Mouse (Mus musculus): Measurements from ENCODE around the gene Gm2000.
"Not testable (repeated sequence)": the region's sequence is repeated elsewhere in the genome, so short reads cannot be mapped to it uniquely, and the experiment has no call there.

Gene Gm2000

GRCm38 (mm10) chr1:156365740-156366139, at the start of gene Gm2000:
Gm2000 (plus strand) TSS chr1:156366040.
- DNase-seq (ENCODE audit: low read depth, low spot score) = no peak

GRCm38 (mm10) chr1:156323126-156323525, 42.7 kb upstream of the Gm2000 start:
- DNase-seq (ENCODE audit: low read depth, low spot score) = no peak

- no peak for DNase-seq (ENCODE audit: low read depth, low spot score)
These were observed 25.0 kb upstream of the Gm2000 start for GRCm38 (mm10) chr1:156340847-156341246.

DNA sequence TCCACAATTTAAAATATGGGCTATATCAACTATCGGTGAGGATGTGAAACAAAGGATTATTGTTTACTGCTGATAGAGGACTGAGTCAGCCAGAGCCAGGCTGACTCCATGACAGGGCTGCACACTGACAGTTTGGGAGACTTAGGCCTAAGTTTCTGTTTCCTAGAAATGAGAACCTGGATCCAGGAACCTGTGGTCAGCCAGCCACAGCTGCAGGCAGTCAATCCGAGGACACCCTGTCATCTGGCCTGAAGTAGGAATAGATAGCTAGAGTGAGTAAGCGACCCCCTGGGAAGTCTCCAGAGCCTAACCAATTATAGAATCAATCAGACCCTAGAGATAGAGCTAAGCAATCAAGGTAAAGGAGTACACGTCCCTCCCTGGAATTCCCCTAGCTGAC, 21.4 kb upstream of the Gm2000 start:
- DNase-seq (ENCODE audit: low read depth, low spot score) = no peak

- no peak for DNase-seq (ENCODE audit: low read depth, low spot score)
These were observed 20.2 kb upstream of the Gm2000 start for GRCm38 (mm10) chr1:156345633-156346032.

GRCm38 (mm10) chr1:156349031-156349430, 16.8 kb upstream of the Gm2000 start:
- no peak for DNase-seq (ENCODE audit: low read depth, low spot score)

GRCm38 (mm10) chr1:156350441-156350840, 15.4 kb upstream of the Gm2000 start:
- no peak for DNase-seq (ENCODE audit: low read depth, low spot score)

DNA sequence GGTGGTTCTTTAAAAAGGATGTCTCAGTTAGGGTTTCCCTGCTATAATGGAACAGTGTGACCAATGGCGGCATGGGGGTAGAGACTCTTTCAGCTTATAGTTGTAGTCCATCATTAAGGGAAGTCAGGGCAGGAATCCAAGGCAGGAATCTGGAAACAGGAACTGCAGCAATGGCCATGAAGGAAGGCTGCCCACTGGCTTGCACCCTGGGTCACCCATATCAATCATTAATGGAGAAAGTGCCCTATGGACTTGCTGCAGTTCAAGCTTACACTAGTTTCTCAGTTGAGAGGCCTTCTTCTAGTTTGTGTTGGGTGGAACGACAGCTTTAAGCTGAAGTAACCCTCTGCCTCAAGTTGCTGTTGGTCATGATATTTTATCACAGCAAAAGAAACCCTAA, 13.4 kb upstream of the Gm2000 start:
- DNase-seq (ENCODE audit: low read depth, low spot score) = no peak

GRCm38 (mm10) chr1:156381217-156381616, 15.4 kb downstream of the Gm2000 start:
- no peak for DNase-seq (ENCODE audit: low read depth, low spot score)

- no peak for DNase-seq (ENCODE audit: low read depth, low spot score)
These were observed 20.4 kb downstream of the Gm2000 start for GRCm38 (mm10) chr1:156386232-156386631.

- DNase-seq (ENCODE audit: low read depth, low spot score) = no peak
These were observed 21.0 kb downstream of the Gm2000 start for GRCm38 (mm10) chr1:156386880-156387279.

- DNase-seq (ENCODE audit: low read depth, low spot score) = no peak
These were observed 27.3 kb downstream of the Gm2000 start for GRCm38 (mm10) chr1:156393148-156393547.

DNA sequence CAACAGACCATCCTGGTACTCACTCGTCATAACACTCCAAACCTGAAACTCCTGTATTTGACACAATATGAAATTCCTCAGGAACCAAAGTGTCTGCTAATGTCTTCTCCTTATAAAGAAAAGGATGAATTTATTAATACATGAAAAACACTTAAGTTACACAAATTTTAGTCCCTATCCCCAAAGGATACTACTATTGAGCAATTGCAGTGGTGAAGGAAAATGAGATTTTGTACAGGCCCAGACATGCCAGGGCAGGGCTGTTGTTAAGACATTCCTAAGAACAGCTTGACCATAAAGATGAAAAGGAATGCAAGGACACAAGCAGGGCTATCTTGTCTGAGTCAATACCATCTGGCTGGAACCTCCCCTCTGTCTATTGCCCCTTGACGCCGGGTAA, 34.3 kb downstream of the Gm2000 start:
- not testable (repeated sequence) for DNase-seq (ENCODE audit: low read depth, low spot score)

DNA sequence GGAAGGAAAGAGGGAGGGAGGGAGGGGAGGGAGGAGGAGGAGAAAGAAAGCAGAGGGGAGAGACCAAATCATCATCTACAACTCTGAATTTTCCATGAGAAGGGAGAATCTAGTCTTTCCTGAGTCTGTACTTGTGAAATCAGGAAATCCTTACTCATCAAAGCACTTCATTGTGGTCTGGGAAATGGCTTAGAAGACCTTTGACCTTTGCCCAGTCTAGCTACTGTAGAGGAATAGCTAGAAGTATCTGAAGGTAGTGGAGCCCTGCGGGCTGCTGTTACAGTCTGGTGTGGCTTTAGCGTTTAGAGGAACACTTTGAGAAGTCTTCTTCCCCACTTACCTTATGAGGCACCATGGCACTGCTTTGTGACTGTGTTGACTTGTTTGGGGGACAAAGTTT, 36.7 kb downstream of the Gm2000 start:
- DNase-seq (ENCODE audit: low read depth, low spot score) = peak; percentile 18

DNA sequence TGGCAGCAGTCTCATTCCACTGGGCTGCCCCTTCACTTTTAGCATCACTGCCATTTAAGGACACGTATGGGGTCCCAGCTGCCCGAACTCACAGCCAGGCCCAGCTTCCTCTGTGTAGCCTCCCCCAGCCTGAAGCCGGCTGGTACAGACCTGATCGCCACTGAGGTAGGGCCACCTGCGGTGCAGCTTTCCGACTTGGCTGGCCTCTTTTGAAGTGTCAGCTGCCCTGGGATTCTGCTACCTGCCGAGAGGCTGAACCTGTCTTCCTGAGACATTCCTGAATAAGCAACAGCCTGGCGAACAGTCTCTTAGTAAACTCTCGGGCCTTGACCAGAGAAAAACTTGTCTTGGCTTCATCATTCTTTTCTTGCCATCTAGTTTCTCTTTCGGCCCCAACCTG, 37.4 kb downstream of the Gm2000 start:
- DNase-seq (ENCODE audit: low read depth, low spot score) = no peak

- DNase-seq (ENCODE audit: low read depth, low spot score) = no peak
These were observed 42.2 kb downstream of the Gm2000 start for GRCm38 (mm10) chr1:156408004-156408403.

DNA sequence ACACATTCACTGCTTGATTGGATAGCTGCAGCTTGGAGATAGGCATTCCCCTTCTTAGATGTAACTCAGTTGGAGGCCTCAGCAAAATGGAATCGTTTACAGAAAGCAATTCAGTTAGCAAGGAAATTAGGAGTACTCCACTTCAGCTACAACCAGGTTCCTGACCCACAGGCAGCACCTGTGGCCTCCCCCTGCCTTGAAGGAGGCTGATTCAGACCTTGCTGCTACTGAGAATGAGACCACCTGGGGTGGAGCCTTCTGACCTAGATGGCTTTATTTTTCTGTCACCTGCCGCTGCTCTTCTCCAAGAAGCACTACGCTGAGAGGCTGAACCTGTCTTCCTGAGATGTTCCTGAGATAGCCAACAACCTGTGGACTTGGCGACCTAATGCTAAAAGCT, 42.7 kb downstream of the Gm2000 start:
- no peak for DNase-seq (ENCODE audit: low read depth, low spot score)
